Mouse (Mus musculus) gastrocnemius, adult 2 months (tissue): ENCODE measurements around the gene Actb. TPM values are rescaled to one million over a fixed set of nuclear protein-coding genes. Genes with fewer than 3 reads are reported as not detected.

Experiments used
- DNase-seq: peaks from one replicate; pipeline ENCODE4 v3.0.0; 2022
- H3K27ac ChIP-seq: fragments of 200-600 bp; 2 replicates; pipeline ENCODE4 v1.8.1; 2022; ENCODE audit warnings: mild to moderate bottlenecking
- H3K4me3 ChIP-seq: fragments of 200-600 bp; 2 replicates; pipeline ENCODE4 v1.8.1; 2022; ENCODE audit warnings: mild to moderate bottlenecking, moderate library complexity
- CTCF ChIP-seq: fragments of 200-600 bp; IDR thresholded peaks from 2 replicates; pipeline ENCODE4 v1.8.1; 2022; ENCODE audit warnings: antibody characterized with exemption, mild to moderate bottlenecking, moderate library complexity
- intact Hi-C: fragments of 180-260 bp; cut with DNase I; formaldehyde crosslinking; loops from one replicate; pipeline ENCODE4 v1.15.1; 2025
- total RNA-seq, 2 experiments: library from RNA; stranded (reverse); gene quantifications; 2 replicates each; pipeline ENCODE4 v1.2.3; 2021

Actb gene
- total RNA-seq, 2 experiments from 2014 or later = 365 to 571 TPM

GRCm38 (mm10) chr5:142856408-142856807, 50.1 kb downstream of the Actb start:
- H3K27ac ChIP-seq = no peak overlapping the region
- no peak overlapping the region for H3K4me3 ChIP-seq
- intact Hi-C loops = no loop called here
- no peak for DNase-seq
- TF ChIP-seq CTCF = peak; percentile 35

DNA sequence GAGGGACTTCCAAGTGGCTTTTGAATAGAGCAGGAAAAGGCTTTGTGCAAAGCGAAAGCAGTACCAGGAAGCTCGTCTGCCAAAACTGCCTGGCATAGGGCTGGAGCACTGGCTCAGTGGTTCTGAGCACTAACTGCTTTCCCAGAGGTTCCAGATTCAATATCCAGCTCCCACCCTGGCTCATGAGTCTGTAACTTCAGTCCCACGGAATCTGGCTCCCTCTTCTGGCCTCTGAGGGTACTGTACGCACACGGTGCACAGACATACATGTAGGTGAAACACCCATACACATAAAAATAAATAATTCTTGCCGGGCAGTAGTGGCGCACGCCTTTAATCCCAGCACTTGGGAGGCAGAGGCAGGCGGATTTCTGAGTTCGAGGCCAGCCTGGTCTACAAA, 51.7 kb downstream of the Actb start:
- H3K4me3 ChIP-seq = no peak overlapping the region
- H3K27ac ChIP-seq = no peak overlapping the region
- TF ChIP-seq CTCF = peak; percentile 66
- intact Hi-C loops = no loop called here
- DNase-seq = peak; percentile 60

DNA sequence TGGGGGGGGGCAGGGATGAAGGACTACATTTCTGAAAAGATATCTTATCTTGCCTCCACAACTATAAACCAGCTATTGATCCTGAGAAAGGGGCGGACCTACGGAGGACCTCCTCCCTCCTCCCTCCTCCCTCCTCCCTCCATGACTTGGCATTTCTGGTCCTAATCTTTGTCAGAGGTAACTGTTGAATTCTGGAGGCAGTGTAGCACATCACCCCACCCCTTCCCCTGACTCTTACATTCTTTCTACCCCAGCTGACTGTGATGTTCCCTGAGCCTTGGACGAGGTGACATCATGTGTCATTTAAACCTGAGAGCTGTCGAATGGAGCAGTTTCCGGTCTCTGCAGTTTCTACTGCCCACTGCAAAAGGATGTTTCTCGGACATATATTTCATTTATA, 53.0 kb downstream of the Actb start:
- no peak for DNase-seq
- no peak for TF ChIP-seq CTCF
- intact Hi-C loops = no loop called here
- Histone ChIP-seq H3K27ac (no peak overlapping the region), H3K4me3 (no peak overlapping the region)

Other genes with a start within 250 kb of the Actb start
- not detected for gene Slc29a4, start 214.2 kb downstream of the Actb start, total RNA-seq
- gene Tnrc18, start 89.1 kb downstream of the Actb start, total RNA-seq = 10 to 100 TPM; 31.5 to 32.0 TPM
- 1 to 10 TPM; 5.8 to 6.2 TPM for gene Fbxl18, start 11.3 kb downstream of the Actb start, total RNA-seq
- gene Fscn1, start 53.6 kb upstream of the Actb start, total RNA-seq = 1 to 10 TPM; 4.4 to 7.3 TPM
- gene Rnf216, start 206.2 kb upstream of the Actb start, total RNA-seq = 10 to 100 TPM; 19.0 to 19.8 TPM
- gene Olfr718-ps1, start 240.8 kb upstream of the Actb start, total RNA-seq = not detected